Mouse (Mus musculus): Measurements from ENCODE around the gene Tango2.

The Tango2 gene

DNA sequence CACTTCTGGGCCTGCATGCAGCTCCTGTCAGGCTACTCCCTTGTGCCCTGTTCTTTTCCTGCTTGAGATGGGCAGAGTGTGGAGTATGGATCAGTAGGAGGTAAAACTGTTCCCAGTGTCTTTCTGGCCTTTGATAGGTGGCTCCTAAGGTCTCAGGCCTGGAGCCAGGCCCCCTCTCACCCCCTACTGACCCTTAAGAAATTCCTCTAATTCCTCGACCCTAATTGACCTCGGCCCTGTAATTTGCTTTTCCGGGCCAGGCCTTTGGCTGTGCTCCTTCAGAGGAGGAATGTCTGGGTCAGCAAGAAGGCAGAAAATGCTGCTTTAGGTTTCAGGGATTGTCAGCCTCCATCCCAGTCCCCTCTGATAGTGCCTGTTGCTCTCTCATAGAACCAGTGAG, 35.9 kb upstream of the Tango2 start:
- DNase-seq (ENCODE audit: extremely low spot score, low read depth, low spot score): no peak

DNA sequence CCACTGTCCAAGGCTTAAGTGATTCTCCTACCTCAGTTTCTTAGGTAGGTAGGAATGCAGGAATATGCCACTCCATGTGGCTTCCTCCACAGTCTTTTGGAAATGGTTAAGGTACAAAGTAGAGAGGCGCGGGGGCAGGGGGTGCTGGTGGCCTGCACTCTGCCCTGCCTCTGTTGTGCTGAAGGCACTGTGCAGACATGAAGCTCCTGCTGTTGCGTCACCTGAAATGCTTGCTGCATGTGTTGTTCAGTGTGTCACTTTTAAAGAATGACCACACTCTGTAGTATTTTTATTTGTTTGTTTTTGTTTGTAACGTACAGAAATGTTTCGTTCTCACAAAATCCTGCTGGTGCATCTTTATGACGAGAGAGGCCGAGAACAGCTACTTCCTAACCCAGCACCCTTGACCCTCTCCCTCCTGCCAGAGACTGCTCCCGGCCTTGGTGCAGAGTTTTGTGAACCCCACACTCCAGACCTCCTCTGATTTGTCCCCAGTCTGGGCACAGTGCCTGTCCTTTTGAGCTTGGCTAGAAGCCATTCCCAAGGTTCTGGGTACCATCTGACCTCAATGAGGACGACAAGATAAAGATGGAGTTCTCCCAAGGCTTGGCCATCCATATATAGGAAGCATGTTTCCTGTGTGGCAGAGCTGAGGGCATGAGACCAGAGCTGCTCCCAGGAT, 35.3 kb upstream of the Tango2 start:
- no peak for DNase-seq (ENCODE audit: extremely low spot score, low read depth, low spot score)

DNA sequence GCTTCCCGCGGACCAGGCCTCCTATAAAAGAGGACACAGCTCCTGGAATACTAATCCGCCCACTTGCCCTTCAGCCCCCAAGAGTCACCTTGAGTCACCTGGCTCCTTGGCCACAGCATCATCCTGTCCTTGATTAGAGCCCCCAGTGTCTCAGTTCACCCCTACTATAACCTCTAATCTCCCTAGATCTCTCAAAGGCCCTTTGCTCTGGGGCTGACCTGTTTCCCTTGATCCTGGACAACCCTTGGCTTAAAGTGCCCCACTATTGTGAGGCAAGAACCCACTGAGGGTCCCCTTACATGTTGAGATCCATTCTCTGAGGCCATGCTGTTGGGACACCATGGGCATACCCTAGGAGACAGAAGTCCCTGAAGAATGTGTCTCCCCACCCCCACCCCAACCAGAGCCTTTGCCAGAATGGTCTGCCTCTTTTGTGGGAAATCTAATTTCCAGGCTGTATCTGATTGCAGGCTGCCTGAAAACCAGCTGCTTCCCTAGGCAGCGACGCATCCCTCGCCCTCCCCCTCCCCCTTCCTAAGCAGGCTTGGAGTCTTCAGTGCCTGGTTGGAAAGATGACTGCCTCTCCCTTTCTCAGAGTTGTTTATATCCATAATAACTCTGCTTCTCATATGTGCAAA, 33.8 kb upstream of the Tango2 start:
- DNase-seq (ENCODE audit: extremely low spot score, low read depth, low spot score): no peak

DNA sequence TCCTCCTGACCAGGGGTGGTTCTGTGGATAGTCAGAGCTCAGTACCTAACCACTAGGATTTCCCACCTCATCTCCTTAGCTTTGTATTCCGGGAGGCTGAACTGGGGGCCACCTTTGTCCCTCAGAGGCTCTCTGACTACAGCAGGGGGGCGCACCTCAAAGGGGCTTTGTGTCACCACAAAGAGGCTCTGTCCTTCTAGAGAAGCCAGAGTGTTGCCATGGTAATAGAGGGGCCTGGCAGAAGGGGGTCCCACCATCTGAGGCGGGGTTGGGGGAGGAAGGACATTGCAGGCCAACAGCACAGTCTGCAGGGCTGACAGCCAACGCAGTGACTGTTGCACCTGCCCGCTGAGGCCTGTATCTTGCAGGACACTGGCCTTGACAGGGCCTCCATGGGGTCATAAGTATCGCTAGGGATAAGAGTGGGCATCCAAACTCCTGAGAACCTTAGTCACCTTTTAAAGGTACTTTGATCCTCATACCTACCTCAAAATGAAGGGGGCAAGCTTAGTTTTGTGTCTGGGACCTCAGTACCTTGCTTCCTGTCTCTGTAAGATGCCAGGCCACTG, 32.7 kb upstream of the Tango2 start:
- DNase-seq (ENCODE audit: extremely low spot score, low read depth, low spot score): no peak

DNA sequence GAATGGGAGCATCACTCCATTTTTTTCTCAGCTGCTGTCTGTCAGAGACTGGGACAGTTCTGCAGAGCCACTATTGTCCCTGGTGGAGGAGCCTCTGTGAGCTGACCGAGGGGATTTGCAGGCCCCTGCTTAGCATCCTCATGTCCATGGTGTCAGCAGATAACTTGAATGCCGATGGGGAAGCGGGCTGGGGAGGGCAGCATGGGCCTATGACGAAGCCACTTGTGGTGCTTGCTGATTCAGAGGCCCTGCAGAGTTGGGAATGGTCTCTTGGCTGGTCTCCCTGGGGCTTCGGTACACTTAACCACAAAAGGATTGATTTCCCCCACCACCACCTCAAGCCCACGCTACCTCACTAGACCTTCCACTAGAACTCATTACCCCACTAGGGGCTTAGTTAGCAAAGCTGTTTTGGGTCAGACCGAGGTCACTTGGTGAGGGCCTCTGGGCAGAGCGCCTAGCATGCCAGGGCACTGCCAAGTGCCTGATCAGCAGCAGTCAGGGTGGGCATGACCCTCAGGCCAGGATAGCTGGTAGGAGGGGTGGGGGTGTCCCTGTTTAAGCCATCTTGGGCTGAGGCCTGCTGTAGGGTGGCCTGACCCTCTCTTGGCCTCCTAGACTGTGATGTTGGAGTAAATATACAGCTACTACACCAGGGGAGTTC, 31.6 kb upstream of the Tango2 start:
- no peak for DNase-seq (ENCODE audit: extremely low spot score, low read depth, low spot score)

DNA sequence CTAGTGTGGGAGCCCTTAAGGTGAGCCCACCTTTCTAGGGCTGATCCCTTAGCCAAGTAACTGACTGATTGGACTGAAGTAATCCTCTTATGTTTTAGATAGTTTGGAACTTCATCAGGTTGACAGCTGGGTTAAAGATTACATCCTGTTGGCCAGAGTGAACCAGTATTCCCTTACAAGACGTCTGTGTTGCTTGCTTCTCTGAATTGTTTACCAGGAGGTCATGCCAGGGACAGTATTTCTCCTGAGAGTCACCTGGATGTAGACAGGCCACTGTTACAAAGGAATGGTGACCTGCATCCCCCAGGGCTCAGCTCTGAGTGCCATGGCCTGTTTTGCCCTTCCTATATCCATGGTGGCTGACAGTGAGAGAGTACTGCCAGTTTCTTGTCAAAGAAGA, 30.6 kb upstream of the Tango2 start:
- DNase-seq (ENCODE audit: extremely low spot score, low read depth, low spot score): no peak

DNA sequence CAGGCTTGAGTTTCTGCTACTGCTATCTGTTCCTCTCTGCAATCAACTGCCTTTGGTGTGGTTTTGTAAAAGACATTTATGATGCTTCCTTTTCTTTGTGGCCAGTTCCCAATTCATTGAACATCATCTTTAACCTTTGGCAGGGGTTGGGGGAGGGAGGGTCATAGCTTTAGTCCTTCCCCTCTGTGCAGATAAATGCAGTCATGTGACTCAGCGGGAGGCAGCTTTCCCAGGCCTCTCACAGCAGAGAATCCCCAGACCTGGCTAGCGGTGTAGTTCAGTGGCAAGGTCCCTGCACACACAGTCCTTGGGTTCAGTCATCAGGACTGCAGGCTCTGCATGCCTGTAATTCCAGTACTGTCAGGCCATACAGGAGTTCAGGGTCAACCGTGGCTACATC, 29.3 kb upstream of the Tango2 start:
- DNase-seq (ENCODE audit: extremely low spot score, low read depth, low spot score): no peak

DNA sequence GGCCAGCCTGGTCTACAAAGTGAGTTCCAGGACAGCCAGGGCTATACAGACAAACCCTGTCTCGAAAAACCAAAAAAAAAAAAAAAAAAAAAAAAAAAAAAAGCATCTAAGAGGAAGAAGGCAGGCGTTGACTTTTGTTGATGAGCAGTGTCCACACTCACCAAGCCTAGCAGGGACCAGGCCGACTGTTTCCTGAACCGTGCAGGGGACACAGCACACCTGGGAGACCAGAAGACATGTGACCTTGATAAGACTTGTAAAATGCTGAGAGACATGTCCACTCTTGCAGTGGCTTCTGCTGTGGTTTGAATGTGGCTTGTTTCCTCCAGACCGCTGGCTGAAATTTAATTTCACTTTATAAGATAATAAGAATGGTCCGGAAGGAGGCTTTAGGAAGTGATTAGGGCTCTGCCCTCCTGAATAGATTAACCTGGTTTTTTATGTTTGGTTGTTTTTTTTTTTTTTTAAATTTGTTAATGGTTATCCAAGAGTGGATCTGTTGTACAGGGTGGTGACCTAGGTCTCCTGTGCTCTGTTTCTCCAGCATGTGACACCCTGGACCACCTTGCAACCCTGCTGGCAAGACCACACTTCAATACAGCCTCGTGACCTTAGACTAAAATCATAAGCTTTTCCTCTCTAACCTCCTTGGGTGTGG, 28.5 kb upstream of the Tango2 start:
- DNase-seq (ENCODE audit: extremely low spot score, low read depth, low spot score): no peak

DNA sequence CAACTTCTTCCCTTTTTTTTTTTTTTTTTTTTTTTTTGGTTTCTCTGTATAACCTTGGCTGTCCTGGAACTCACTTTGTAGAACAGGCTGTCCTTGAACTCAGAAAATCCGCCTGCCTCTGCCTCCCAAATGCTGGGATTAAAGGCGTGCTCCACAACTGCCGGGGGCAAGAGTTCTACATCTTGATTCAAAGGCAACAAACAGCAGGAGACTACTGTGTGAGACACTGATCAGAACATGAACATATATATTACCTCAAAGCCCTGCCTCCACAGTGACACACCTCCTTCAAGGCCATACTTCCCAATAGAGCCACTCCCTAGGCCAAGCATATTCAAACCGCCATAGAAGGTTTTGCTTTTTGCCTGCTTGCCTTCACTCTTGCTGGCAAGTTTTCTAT, 25.7 kb upstream of the Tango2 start:
- no peak for DNase-seq (ENCODE audit: extremely low spot score, low read depth, low spot score)

DNA sequence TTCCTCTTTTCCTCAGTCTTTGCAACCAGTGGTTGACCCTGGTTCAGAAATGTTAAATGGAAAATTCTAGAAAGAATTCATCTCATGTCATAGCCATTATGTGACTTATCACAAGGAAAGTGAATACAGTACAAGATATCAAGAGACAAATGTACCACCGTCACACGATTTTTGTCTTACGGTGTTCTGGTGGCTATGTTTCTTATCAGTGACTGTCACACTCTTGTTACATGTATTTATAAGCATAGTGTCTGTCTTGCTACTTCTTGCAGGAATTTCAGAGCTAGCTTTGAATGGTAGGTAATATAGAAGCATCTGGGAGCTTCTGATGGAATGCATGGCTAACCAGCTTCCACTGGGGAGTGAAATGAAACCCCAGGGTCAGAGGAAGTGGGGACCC, 22.3 kb upstream of the Tango2 start:
- DNase-seq (ENCODE audit: extremely low spot score, low read depth, low spot score): no peak

DNA sequence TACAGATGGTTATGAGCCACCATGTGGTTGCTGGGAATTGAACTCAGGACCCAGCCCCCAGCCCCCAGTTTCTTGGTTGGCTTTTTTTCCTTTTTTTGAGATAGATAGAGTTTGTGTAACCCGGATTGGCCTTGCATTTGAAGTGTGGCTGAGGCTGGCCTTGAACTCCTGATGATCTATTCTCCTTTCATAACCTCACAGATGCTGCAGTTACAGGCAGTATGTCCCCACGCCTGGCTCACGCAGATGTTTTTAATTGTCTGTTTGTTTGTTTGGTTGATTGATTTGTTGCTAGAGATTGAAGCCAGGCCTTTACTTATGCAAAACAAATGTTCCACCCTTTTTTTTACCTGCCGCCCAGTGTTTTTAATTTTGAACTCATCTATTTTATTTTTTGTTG, 18.9 kb upstream of the Tango2 start:
- no peak for DNase-seq (ENCODE audit: extremely low spot score, low read depth, low spot score)

DNA sequence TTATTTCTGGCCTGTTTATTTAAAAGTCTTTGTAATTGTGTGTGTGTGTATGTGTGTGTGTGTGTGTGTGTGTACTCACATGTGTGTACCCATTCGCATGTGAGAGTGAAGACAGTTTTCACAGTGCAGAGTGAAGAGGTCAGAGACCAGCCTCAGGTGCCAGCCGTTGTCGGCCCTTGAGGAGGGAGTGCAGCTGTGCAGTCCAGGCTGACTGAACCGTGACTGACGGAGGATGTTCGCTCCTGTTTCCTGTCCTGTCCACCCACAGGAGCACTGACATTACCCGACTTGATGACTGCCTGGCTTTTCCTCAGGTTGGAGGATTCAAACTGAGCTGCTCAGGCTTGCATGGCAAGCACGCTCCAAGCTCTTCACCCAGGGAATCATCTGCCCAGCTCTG, 15.0 kb upstream of the Tango2 start:
- no peak for DNase-seq (ENCODE audit: extremely low spot score, low read depth, low spot score)

DNA sequence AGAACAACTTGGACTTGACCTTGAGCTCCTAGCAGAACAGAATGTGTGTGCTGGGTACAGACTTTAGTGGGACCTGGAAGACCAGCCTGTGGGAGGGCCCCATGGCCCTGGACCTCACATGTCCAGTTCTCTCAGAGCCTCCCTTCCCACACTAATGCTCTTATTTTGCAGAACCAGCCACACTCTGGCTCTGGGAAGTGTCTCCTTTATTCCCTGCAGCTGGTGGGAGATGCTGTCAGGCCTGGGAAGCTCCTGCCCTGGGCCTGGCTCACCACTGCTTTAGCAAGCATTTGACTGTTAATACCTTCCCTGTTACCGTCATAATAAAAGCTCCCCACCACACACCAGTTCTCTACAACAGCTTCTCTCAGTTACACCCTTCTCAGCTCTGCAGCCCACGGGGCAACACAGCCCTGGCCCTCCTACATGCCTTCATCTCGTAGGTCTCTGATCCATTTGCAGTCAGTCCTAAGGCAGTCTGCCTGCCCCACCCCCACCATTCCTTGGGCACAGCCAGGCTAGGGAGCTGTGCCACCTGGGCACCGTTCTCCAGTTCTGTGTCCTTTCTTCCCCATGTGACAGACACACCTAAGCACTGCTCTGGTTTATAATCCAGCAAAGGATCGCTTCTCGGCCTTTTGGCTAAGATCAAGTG, 12.4 kb upstream of the Tango2 start:
- DNase-seq (ENCODE audit: extremely low spot score, low read depth, low spot score): no peak

DNA sequence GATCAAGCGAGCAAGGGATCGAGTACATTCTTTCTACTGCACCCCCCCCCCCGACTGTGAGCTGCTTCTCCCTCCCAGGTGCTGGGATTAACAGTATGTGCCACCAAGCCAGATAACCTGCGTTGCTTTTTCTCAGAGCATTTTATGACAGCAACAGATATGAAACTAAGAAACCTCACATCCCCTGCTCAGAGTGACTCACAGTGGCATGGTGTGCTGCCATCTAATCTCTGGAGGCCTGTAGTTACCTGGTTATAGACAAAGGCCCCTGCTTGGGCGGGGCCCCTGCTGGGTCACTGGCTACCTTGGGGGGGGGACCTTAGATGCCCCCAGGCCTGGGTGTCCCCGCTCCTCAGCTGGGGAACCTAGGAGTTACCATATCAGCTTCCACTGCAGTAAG, 10.1 kb upstream of the Tango2 start:
- DNase-seq (ENCODE audit: extremely low spot score, low read depth, low spot score): no peak

DNA sequence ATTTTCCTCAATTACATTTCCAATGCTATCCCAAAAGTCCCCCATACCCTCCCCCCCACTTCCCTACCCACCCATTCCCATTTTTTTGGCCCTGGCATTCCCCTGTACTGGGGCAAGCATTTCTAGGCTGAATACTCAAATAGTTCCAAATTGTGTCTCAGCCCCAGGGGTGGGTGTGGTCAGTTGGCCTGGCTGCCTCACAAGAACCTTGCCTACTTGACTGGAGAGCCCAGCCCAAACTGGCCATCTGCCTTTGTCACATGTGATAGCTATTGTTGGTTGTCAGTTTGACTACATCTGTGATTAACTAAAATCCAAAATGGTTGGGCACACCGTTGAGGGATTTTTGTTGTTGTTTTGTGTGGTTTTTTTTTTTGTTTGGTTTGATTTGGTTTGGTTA, 9.1 kb upstream of the Tango2 start:
- DNase-seq (ENCODE audit: extremely low spot score, low read depth, low spot score): no peak

DNA sequence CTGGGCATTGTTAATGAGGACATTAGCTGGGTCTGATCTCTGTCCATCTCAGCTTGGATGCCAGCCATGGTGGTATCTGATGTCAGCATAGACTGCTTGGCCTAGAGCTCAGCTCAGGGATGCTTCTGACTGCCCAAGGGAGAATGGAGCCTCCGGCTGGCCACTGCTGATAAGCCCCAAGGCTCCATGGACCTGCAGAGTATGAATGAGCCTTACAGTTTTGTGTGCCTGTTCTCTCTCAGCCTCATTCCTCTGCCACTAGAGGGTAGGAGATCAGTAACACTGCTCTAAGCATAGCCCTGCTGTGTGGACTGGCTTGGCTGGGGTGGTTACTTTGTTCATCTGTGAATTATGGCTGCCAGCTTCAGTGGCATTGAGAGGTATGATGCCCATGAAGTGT, 5.2 kb upstream of the Tango2 start:
- DNase-seq (ENCODE audit: extremely low spot score, low read depth, low spot score): no peak

DNA sequence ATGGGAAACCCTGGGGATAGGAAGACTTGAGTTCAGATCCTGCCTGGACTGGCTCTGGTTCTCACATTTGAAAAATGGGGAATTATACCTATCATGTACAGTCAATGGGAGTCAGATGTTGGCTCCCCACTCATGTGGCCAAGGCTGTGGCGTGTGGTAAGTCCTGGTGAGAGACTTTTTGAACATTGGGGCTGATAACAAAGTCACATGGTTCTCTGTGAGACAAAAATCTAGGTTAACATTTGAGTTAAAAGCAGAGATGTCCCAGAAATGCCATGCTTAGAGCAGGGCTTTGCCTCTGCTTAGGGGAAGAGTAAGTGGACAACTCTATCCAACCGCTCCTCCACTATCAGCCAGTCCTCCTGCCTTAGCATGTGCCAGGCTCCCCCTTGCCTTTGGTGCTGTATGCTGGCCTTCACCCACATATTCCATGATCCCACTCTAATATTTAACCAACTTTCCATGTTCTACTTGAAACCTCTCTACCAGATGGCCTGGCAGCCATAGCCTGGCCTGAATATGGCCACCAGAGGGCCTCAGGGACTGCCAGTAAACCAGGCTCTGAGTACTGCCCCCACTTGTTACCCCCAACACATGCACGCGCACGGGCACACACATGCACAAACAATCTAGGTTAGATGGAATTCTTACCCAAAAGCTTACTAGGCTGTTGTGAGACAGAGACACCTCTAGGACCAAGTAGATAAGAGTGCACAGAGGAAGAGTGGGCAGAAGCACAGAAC, 3.6 kb upstream of the Tango2 start:
- DNase-seq (ENCODE audit: extremely low spot score, low read depth, low spot score): no peak

DNA sequence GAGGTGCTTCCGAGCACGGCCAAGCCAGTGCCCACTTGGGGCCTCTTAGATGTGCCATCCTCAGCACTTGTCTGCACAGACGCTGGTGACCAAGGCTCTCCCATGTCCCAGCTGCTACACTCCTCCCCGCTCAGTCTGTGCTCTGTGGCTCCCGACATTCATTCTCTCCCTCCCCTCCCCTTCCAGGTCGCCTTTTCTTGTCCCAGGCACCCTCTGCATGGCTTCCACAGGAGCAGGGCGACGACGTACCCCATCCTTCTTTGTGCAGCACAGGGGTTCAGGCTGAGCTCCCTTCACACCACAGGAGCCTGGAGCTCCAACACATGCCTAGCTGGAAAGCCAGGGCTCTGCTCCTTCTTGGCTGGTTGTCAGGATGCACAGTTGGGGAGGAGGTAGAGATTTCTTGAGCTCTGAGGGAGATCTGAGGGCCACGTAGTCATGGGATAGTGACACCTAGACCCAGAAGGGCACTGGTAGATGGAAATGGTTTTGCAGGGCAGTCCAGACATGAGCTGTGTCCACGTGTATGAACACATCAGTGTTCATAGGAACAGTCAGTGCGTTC, 1.9 kb upstream of the Tango2 start:
- DNase-seq (ENCODE audit: extremely low spot score, low read depth, low spot score): no peak

DNA sequence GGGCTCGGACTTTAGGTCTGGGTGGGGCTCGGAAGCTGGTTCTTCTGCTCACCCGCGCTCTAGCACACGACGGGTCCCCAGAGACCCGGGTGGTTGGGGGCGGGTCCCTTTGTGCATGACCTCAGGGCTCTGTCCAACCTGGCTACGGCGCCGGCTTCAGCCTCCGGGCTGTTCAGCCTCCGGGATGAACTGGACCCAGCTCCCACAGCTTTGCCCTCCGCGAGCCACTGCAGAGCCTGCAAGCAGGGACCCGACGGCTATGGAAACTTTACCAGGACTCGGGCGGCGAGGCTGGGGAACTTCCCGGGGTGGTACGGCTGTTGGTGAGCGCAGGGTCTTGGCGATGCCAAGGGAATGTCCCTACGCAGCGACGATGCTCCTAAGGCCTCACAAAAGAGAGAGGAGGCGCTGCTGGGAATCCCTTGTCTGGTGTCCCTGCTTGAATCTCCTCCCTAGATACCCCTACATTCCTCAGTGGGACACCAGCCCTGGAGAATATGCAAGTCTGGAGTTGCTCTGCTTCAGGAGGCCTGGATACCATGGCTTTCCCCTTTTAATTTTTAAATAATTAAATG, 785 bp upstream of the Tango2 start:
- no peak for DNase-seq (ENCODE audit: extremely low spot score, low read depth, low spot score)

DNA sequence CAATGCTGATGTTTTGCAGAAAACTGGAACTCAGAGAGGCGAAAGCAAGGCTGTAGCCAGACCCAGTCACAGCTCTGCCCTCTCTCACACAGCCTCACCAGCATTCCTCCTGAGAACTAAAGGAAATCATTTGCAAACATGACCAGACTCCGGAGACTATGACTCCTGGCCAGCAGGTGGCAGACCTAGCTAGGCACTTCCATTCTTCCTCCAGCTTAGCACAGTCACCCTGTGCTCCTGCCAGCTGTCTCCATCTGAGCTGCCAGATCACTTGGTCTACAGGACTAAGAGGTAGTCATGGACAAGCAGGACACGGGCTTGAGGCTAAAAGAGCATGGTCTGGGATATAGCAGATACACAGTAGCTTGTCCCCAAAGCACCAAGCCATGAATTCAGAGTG, 2.7 kb downstream of the Tango2 start:
- DNase-seq (ENCODE audit: extremely low spot score, low read depth, low spot score): peak; percentile 83
